Mouse (Mus musculus) intestine, embryonic 15.5 days (tissue): ENCODE results near the gene Hs2st1. TPM values are rescaled to one million over a fixed set of nuclear protein-coding genes. Genes with fewer than 3 reads are reported as not detected.
A peak's percentile ranks its signal among the peaks of the same experiment; 100 is the strongest.
"Not testable (repeated sequence)": the region's sequence is repeated elsewhere in the genome, so short reads cannot be mapped to it uniquely, and the experiment has no call there.

ENCODE experiments used
- ATAC-seq: fragments of 200-750 bp; cut with Nextera tagmentation; 2 replicates; pipeline ENCODE4 v1.8.0; 2017; ENCODE audit warnings: moderate TSS enrichment, moderate library complexity
- H3K27ac ChIP-seq: fragments of 300-500 bp; sonication (generic); 2 replicates; pipeline ENCODE4 v1.5.1; 2015; ENCODE audit warnings: mild to moderate bottlenecking, inconsistent platforms
- H3K27me3 ChIP-seq: fragments of 300-500 bp; sonication (generic); replicated peaks from 2 replicates; pipeline ENCODE4 v1.6.1; 2015; ENCODE audit warnings: inconsistent platforms
- H3K36me3 ChIP-seq: fragments of 300-500 bp; sonication (generic); 2 replicates; pipeline ENCODE4 v1.6.1; 2015; ENCODE audit warnings: inconsistent platforms
- H3K4me1 ChIP-seq: fragments of 300-500 bp; sonication (generic); replicated peaks from 2 replicates; pipeline ENCODE4 v1.6.1; 2015; ENCODE audit warnings: inconsistent platforms
- H3K4me2 ChIP-seq: fragments of 300-500 bp; sonication (generic); replicated peaks from 2 replicates; pipeline ENCODE4 v1.6.1; 2015; ENCODE audit warnings: mild to moderate bottlenecking, inconsistent platforms
- H3K4me3 ChIP-seq: fragments of 300-500 bp; sonication (generic); replicated peaks from 2 replicates; pipeline ENCODE4 v1.5.1; 2015; ENCODE audit warnings: inconsistent platforms
- H3K9ac ChIP-seq: fragments of 300-500 bp; sonication (generic); 2 replicates; pipeline ENCODE4 v1.6.1; 2015; ENCODE audit warnings: inconsistent platforms
- H3K9me3 ChIP-seq: fragments of 300-500 bp; sonication (generic); 2 replicates; pipeline ENCODE4 v1.6.1; 2016; ENCODE audit warnings: inconsistent platforms
- WGBS: fragments of 180-500 bp; shearing (Covaris S2); methylation state at CpG from one replicate; pipeline ENCODE4 v1.1.7; 2015; 5-methylcytosine and 5-hydroxymethylcytosine counted together
- polyA plus RNA-seq: library from polyadenylated mRNA; unstranded; fragments of >200 nt; fragmentation: Nextera tagmentation; extraction: Ambion mirVana; gene quantifications from 2 replicates; pipeline ENCODE4 v1.2.1, GENCODE M21; 2015

The Hs2st1 gene
- polyA plus RNA-seq: 9.4 and 10.3 TPM in 2 replicates

- no peaks in the 10 kb centered on the region for H3K36me3 ChIP-seq
- WGBS: 0% methylated on average over 47 of the region's 69 CpGs
- peaks cover 8% of the 10 kb centered on the region for H3K4me1 ChIP-seq
- H3K9me3 ChIP-seq: no peaks in the 10 kb centered on the region
- H3K4me3 ChIP-seq: peak within 1 kb of the TSS; percentile 96
- no peaks in the 10 kb centered on the region for H3K27me3 ChIP-seq
- peak within 1 kb of the TSS; percentile 91 for H3K27ac ChIP-seq
- peak; percentile 98 for ATAC-seq
- H3K9ac ChIP-seq: peak within 1 kb of the TSS; percentile 94
- peak within 1 kb of the TSS; percentile 92 for H3K4me2 ChIP-seq
Observed at GRCm38 (mm10) chr3:144570047-144570815, at the start of gene Hs2st1, which contains the start of gene Selenof. Gene Hs2st1, minus strand, starts transcription at chr3:144570181. Gene Selenof, plus strand, starts transcription at chr3:144570304.

GRCm38 (mm10) chr3:144617633-144618180, 47.7 kb upstream of the Hs2st1 start:
- peak overlapping the region; percentile 56; the same call in 1 of the 2 replicates for H3K27ac ChIP-seq
- no peaks in the 10 kb centered on the region for H3K36me3 ChIP-seq
- no peaks in the 10 kb centered on the region for H3K9me3 ChIP-seq
- peaks cover 24% of the 10 kb centered on the region; the same call in 1 of the 2 replicates for H3K4me1 ChIP-seq
- ATAC-seq: no peak
- no peak overlapping the region for H3K4me3 ChIP-seq
- no peaks in the 10 kb centered on the region for H3K27me3 ChIP-seq
- 69% methylated on average over 10 of the region's 10 CpGs for WGBS
- H3K9ac ChIP-seq: no peak overlapping the region
- H3K4me2 ChIP-seq: no peak overlapping the region

- Histone ChIP-seq H3K4me2 (peak overlapping the region; percentile 33; the same call in 1 of the 2 replicates), H3K27me3 (no peaks in the 10 kb centered on the region), H3K27ac (0 out of 2 replicates have a peak overlapping the region, but pooled peaks have one; percentile 44)
Observed at GRCm38 (mm10) chr3:144616654-144617425, 46.9 kb upstream of the Hs2st1 start.

GRCm38 (mm10) chr3:144615459-144615858, 45.5 kb upstream of the Hs2st1 start:
- no peak overlapping the region for H3K4me2 ChIP-seq
- ATAC-seq: peak; percentile 11; the same call in 1 of the 2 replicates
- H3K9me3 ChIP-seq: no peaks in the 10 kb centered on the region
- peaks cover 37% of the 10 kb centered on the region for H3K4me1 ChIP-seq
- H3K27ac ChIP-seq: no peak overlapping the region
- H3K4me3 ChIP-seq: no peak overlapping the region
- no peaks in the 10 kb centered on the region for H3K36me3 ChIP-seq
- 50% methylated on average over 9 of the region's 9 CpGs for WGBS
- no peak overlapping the region for H3K9ac ChIP-seq
- H3K27me3 ChIP-seq: no peaks in the 10 kb centered on the region

More at GRCm38 (mm10) chr3:144616654-144617425, 46.9 kb upstream of the Hs2st1 start:
- Histone ChIP-seq H3K4me3 (no peak overlapping the region), H3K36me3 (no peaks in the 10 kb centered on the region), H3K9me3 (no peaks in the 10 kb centered on the region), H3K4me1 (peaks cover 31% of the 10 kb centered on the region), H3K9ac (no peak overlapping the region)
- ATAC-seq: peak; percentile 84
- whole genome bisulfite sequencing: 66% methylated on average over 8 of the region's 8 CpGs

GRCm38 (mm10) chr3:144614698-144615097, 44.7 kb upstream of the Hs2st1 start:
- H3K27me3 ChIP-seq: no peaks in the 10 kb centered on the region
- H3K36me3 ChIP-seq: no peaks in the 10 kb centered on the region
- no peak overlapping the region for H3K27ac ChIP-seq
- no peak overlapping the region for H3K4me2 ChIP-seq
- H3K9me3 ChIP-seq: no peaks in the 10 kb centered on the region
- no peak overlapping the region for H3K9ac ChIP-seq
- no peak for ATAC-seq
- peaks cover 37% of the 10 kb centered on the region for H3K4me1 ChIP-seq
- no peak overlapping the region for H3K4me3 ChIP-seq
- 49% methylated on average over 10 of the region's 10 CpGs for WGBS

- no peaks in the 10 kb centered on the region for H3K36me3 ChIP-seq
- 41% methylated on average over 6 of the region's 6 CpGs for whole genome bisulfite sequencing
- H3K27ac ChIP-seq: no peak overlapping the region
- no peaks in the 10 kb centered on the region for H3K9me3 ChIP-seq
- H3K27me3 ChIP-seq: no peaks in the 10 kb centered on the region
- no peak overlapping the region for H3K4me2 ChIP-seq
- H3K4me1 ChIP-seq: peaks cover 37% of the 10 kb centered on the region
- no peak overlapping the region for H3K4me3 ChIP-seq
- H3K9ac ChIP-seq: no peak overlapping the region
- ATAC-seq: no peak
Observed at GRCm38 (mm10) chr3:144614277-144614676, 44.3 kb upstream of the Hs2st1 start.

GRCm38 (mm10) chr3:144612382-144612781, 42.4 kb upstream of the Hs2st1 start:
- Histone ChIP-seq H3K9ac (no peak overlapping the region), H3K36me3 (no peaks in the 10 kb centered on the region), H3K4me1 (peaks cover 33% of the 10 kb centered on the region), H3K9me3 (no peaks in the 10 kb centered on the region), H3K4me2 (no peak overlapping the region), H3K27ac (no peak overlapping the region), H3K27me3 (no peaks in the 10 kb centered on the region), H3K4me3 (no peak overlapping the region)
- WGBS: 52% methylated on average over 6 of the region's 6 CpGs
- ATAC-seq: peak; percentile 43

GRCm38 (mm10) chr3:144611626-144612271, 41.8 kb upstream of the Hs2st1 start:
- Histone ChIP-seq H3K27me3 (no peaks in the 10 kb centered on the region), H3K9ac (no peak overlapping the region), H3K27ac (no peak overlapping the region), H3K36me3 (no peaks in the 10 kb centered on the region), H3K9me3 (no peaks in the 10 kb centered on the region), H3K4me1 (peaks cover 28% of the 10 kb centered on the region), H3K4me3 (no peak overlapping the region), H3K4me2 (no peak overlapping the region)
- WGBS: 37% methylated on average over 8 of the region's 8 CpGs
- no peak for ATAC-seq

GRCm38 (mm10) chr3:144610759-144611158, 40.8 kb upstream of the Hs2st1 start:
- no peak overlapping the region for H3K9ac ChIP-seq
- WGBS: 48% methylated on average over 5 of the region's 5 CpGs
- H3K4me3 ChIP-seq: no peak overlapping the region
- no peaks in the 10 kb centered on the region for H3K36me3 ChIP-seq
- peaks cover 24% of the 10 kb centered on the region for H3K4me1 ChIP-seq
- no peaks in the 10 kb centered on the region for H3K27me3 ChIP-seq
- H3K4me2 ChIP-seq: no peak overlapping the region
- no peak overlapping the region for H3K27ac ChIP-seq
- no peaks in the 10 kb centered on the region for H3K9me3 ChIP-seq
- no peak for ATAC-seq

GRCm38 (mm10) chr3:144608090-144608489, 38.1 kb upstream of the Hs2st1 start:
- no peak overlapping the region for H3K4me2 ChIP-seq
- peaks cover 13% of the 10 kb centered on the region for H3K4me1 ChIP-seq
- no peaks in the 10 kb centered on the region for H3K27me3 ChIP-seq
- H3K9me3 ChIP-seq: no peaks in the 10 kb centered on the region
- peak; percentile 65 for ATAC-seq
- no peak overlapping the region for H3K9ac ChIP-seq
- WGBS: 79% methylated on average over 5 of the region's 5 CpGs
- H3K4me3 ChIP-seq: no peak overlapping the region
- H3K36me3 ChIP-seq: no peaks in the 10 kb centered on the region
- no peak overlapping the region for H3K27ac ChIP-seq

GRCm38 (mm10) chr3:144606449-144606848, 36.5 kb upstream of the Hs2st1 start:
- H3K27me3 ChIP-seq: no peaks in the 10 kb centered on the region
- H3K4me1 ChIP-seq: peaks cover 2% of the 10 kb centered on the region; the same call in 1 of the 2 replicates
- WGBS: 61% methylated on average over 4 of the region's 4 CpGs
- H3K9me3 ChIP-seq: no peaks in the 10 kb centered on the region
- H3K4me3 ChIP-seq: no peak overlapping the region
- no peak for ATAC-seq
- no peak overlapping the region for H3K9ac ChIP-seq
- no peak overlapping the region for H3K27ac ChIP-seq
- no peak overlapping the region for H3K4me2 ChIP-seq
- H3K36me3 ChIP-seq: no peaks in the 10 kb centered on the region

GRCm38 (mm10) chr3:144605811-144606210, 35.8 kb upstream of the Hs2st1 start:
- not testable (repeated sequence) for H3K27me3 ChIP-seq, H3K4me3 ChIP-seq, H3K27ac ChIP-seq, H3K4me1 ChIP-seq, H3K36me3 ChIP-seq, H3K9ac ChIP-seq, H3K9me3 ChIP-seq, H3K4me2 ChIP-seq, ATAC-seq
- WGBS: 64% methylated on average over 7 of the region's 7 CpGs
